Mouse (Mus musculus) G1E-ER4 (cell line): ENCODE measurements around the gene Cyp8b1. TPM values are rescaled to one million over a fixed set of nuclear protein-coding genes. Genes with fewer than 3 reads are reported as not detected.

Experiments
- GATA1 ChIP-seq: IDR thresholded peaks from one replicate; pipeline ENCODE4 v1.8.0; 2012; ENCODE audit warnings: low read length, inconsistent platforms
- polyA plus RNA-seq: library from polyadenylated mRNA; stranded (reverse); fragments of >175 nt; gene quantifications from 2 replicates; pipeline ENCODE4 v1.2.3, GENCODE M21; 2012

The Cyp8b1 gene
- polyA plus RNA-seq, 1 experiment: not detected

- no peak for TF ChIP-seq GATA1
Observed at GRCm38 (mm10) chr9:121926634-121927405, 10.7 kb upstream of the Cyp8b1 start.

- no peak for TF ChIP-seq GATA1
Observed at GRCm38 (mm10) chr9:121925959-121926358, 9.9 kb upstream of the Cyp8b1 start.

GRCm38 (mm10) chr9:121924901-121925560, 8.9 kb upstream of the Cyp8b1 start:
- TF ChIP-seq GATA1: no peak

GRCm38 (mm10) chr9:121923906-121924305, 7.8 kb upstream of the Cyp8b1 start:
- no peak for TF ChIP-seq GATA1

- no peak for TF ChIP-seq GATA1
Observed at GRCm38 (mm10) chr9:121923443-121923842, 7.3 kb upstream of the Cyp8b1 start.

GRCm38 (mm10) chr9:121919027-121919501, 3.0 kb upstream of the Cyp8b1 start:
- TF ChIP-seq GATA1: no peak

GRCm38 (mm10) chr9:121915056-121915455, 1.0 kb downstream of the Cyp8b1 start:
- no peak for TF ChIP-seq GATA1

- no peak for TF ChIP-seq GATA1
Observed at GRCm38 (mm10) chr9:121914226-121914757, 1.8 kb downstream of the Cyp8b1 start.

- TF ChIP-seq GATA1: no peak
Observed at GRCm38 (mm10) chr9:121912786-121913185, 3.3 kb downstream of the Cyp8b1 start.

- TF ChIP-seq GATA1: no peak
Observed at GRCm38 (mm10) chr9:121911196-121911595, 4.9 kb downstream of the Cyp8b1 start.

GRCm38 (mm10) chr9:121909635-121910034, 6.5 kb downstream of the Cyp8b1 start:
- TF ChIP-seq GATA1: no peak

GRCm38 (mm10) chr9:121908321-121908720, 7.8 kb downstream of the Cyp8b1 start:
- TF ChIP-seq GATA1: no peak

- TF ChIP-seq GATA1: no peak
Observed at GRCm38 (mm10) chr9:121907356-121908070, 8.6 kb downstream of the Cyp8b1 start.

GRCm38 (mm10) chr9:121906456-121906855, 9.6 kb downstream of the Cyp8b1 start:
- TF ChIP-seq GATA1: no peak

GRCm38 (mm10) chr9:121905556-121906185, 10.4 kb downstream of the Cyp8b1 start:
- TF ChIP-seq GATA1: no peak
